Mouse (Mus musculus): ENCODE data around the gene Spats1. TPM values are rescaled to one million over a fixed set of nuclear protein-coding genes. Genes with fewer than 3 reads are reported as not detected.

Spats1 gene
- total RNA-seq, 1 experiment from 2014 or later, result 1.6 TPM

GRCm38 (mm10) chr17:45393765-45394164 is 81.5 kb downstream of the Spats1 start:
- no peak for ATAC-seq (replicated peaks; ENCODE audit: low read depth, poor library complexity, severe bottlenecking)

Other genes starting within 250 kb of the Spats1 start
- gene Cdc5l, start 41.7 kb downstream of the Spats1 start, total RNA-seq (2017), result 128 and 141 TPM in 2 replicates
- 11.1 and 11.4 TPM in 2 replicates for gene Aars2, start 31.4 kb upstream of the Spats1 start, total RNA-seq (2017)
- gene Tcte1, start 48.0 kb upstream of the Spats1 start, total RNA-seq (2017), result not detected in 2 replicates
- gene Tmem151b, start 74.3 kb upstream of the Spats1 start, total RNA-seq (2017), result 0.53 TPM in 1 of 2 replicates, not detected in the other
- gene Nfkbie, start 80.3 kb upstream of the Spats1 start, total RNA-seq (2017), result 10.1 and 11.0 TPM in 2 replicates
- gene Slc35b2, start 88.5 kb upstream of the Spats1 start, total RNA-seq (2017), result 49.6 and 93.8 TPM in 2 replicates
- 2,806 and 3,169 TPM in 2 replicates for gene Hsp90ab1, start 97.9 kb upstream of the Spats1 start, total RNA-seq (2017)
- gene Slc29a1, start 124.2 kb upstream of the Spats1 start, total RNA-seq (2017), result 80.6 and 109 TPM in 2 replicates
- not detected in 2 replicates for gene Mymx, start 126.7 kb upstream of the Spats1 start, total RNA-seq (2017)
- gene Capn11, start 183.9 kb upstream of the Spats1 start, total RNA-seq (2017), result 0.27 and 0.34 TPM in 2 replicates
- gene Mrpl14, start 210.9 kb upstream of the Spats1 start, total RNA-seq (2017), result 11.0 and 14.4 TPM in 2 replicates
- 5.2 and 7.0 TPM in 2 replicates for gene Tmem63b, start 211.5 kb upstream of the Spats1 start, total RNA-seq (2017)

Data from common myeloid progenitor, adult 5-6 weeks (primary cell).